Mouse (Mus musculus) liver, embryonic 12.5 days (tissue): ENCODE data around the gene Vmn1r39. TPM values are rescaled to one million over a fixed set of nuclear protein-coding genes. Genes with fewer than 3 reads are reported as not detected.
"Not testable (repeated sequence)": the region's sequence is repeated elsewhere in the genome, so short reads cannot be mapped to it uniquely, and the experiment has no call there.

Experiments
- ATAC-seq: fragments of 200-750 bp; cut with Nextera tagmentation; 2 replicates; pipeline ENCODE4 v1.8.0; 2017; ENCODE audit warnings: moderate number of reproducible peaks, mild to moderate bottlenecking, moderate library complexity
- H3K27ac ChIP-seq: fragments of 300-500 bp; sonication (generic); 2 replicates; pipeline ENCODE4 v1.5.1; 2016; ENCODE audit warnings: mild to moderate bottlenecking
- H3K27me3 ChIP-seq: fragments of 300-500 bp; sonication (generic); replicated peaks from 2 replicates; pipeline ENCODE4 v1.6.1; 2016; ENCODE audit warnings: mild to moderate bottlenecking, moderate library complexity
- H3K36me3 ChIP-seq: fragments of 300-500 bp; sonication (generic); 2 replicates; pipeline ENCODE4 v1.6.1; 2016; ENCODE audit warnings: mild to moderate bottlenecking, moderate library complexity
- H3K4me1 ChIP-seq: fragments of 300-500 bp; sonication (generic); 2 replicates; pipeline ENCODE4 v1.6.1; 2016
- H3K4me2 ChIP-seq: fragments of 300-500 bp; sonication (generic); 2 replicates; pipeline ENCODE4 v1.6.1; 2016; ENCODE audit warnings: mild to moderate bottlenecking, moderate library complexity
- H3K4me3 ChIP-seq: fragments of 300-500 bp; sonication (generic); 2 replicates; pipeline ENCODE4 v1.5.1; 2016; ENCODE audit warnings: mild to moderate bottlenecking, moderate library complexity
- H3K9ac ChIP-seq: fragments of 300-500 bp; sonication (generic); 2 replicates; pipeline ENCODE4 v1.6.1; 2016; ENCODE audit warnings: mild to moderate bottlenecking, moderate library complexity
- H3K9me3 ChIP-seq: fragments of 300-500 bp; sonication (generic); replicated peaks from 2 replicates; pipeline ENCODE4 v1.6.1; 2016; ENCODE audit warnings: mild to moderate bottlenecking, moderate library complexity
- WGBS: fragments of 180-500 bp; shearing (Covaris S2); methylation state at CpG from one replicate; pipeline ENCODE4 v1.1.7; 2016; ENCODE audit not compliant: insufficient replicate concordance; 5-methylcytosine and 5-hydroxymethylcytosine counted together
- polyA plus RNA-seq: library from polyadenylated mRNA; unstranded; fragments of >200 nt; fragmentation: Nextera tagmentation; extraction: Ambion mirVana; gene quantifications from 2 replicates; pipeline ENCODE4 v1.2.1, GENCODE M21; 2016

Gene Vmn1r39
- polyA plus RNA-seq = not detected in 2 replicates

DNA sequence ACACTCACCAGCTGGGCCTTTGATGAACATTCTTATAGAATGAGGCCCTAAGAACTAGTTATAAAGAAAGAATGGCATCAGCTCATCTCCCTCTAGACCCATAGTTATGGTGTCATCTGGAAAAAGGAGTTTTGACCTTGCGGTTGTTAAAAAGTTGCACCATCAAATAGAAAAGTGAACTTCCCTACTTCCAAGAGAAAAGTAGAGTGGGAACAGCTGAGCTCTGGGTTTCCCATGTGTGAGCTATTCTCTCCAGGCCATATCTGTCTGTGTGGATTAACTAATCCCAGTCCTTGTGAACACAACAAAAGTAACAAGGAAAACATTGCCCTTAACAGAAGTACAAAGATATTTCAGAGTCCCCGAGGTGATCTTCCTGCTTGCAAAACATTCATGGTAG, at the start of gene Vmn1r39:
Gene Vmn1r39, minus strand, starts transcription at position 101 of the 400 bp plus-strand sequence.
- Histone ChIP-seq H3K27me3 (no peaks in the 10 kb centered on the region), H3K27ac (no peak within 1 kb of the TSS), H3K9ac (no peak within 1 kb of the TSS), H3K4me2 (no peak within 1 kb of the TSS), H3K4me3 (no peak within 1 kb of the TSS), H3K36me3 (no peaks in the 10 kb centered on the region), H3K4me1 (no peaks in the 10 kb centered on the region), H3K9me3 (no peaks in the 10 kb centered on the region)
- no peak for ATAC-seq
- WGBS = 66% methylated on average over 2 of the region's 2 CpGs

DNA sequence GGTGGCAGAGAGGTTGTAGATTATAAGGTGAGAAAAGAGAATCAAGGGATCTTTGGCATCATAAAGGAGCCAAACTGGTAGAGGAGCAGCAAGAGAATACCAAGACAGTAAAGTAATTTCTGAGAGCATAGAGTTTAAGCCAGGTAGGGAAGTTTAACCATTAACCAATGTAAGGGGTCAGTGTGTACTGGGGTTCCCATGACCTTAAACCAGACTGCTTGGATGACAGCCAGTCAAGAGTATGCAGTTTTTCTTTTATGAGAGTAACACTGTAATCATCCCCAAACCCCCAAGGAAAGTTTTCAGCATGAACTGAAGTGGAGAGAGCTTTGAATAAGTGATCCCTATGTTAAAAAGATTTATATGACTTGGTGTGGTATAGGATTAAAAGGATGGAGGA, 49.0 kb upstream of the Vmn1r39 start:
- H3K27ac ChIP-seq = no peak overlapping the region
- H3K27me3 ChIP-seq = no peaks in the 10 kb centered on the region
- H3K9ac ChIP-seq = no peak overlapping the region
- no peaks in the 10 kb centered on the region for H3K9me3 ChIP-seq
- H3K4me1 ChIP-seq = no peaks in the 10 kb centered on the region
- H3K36me3 ChIP-seq = no peaks in the 10 kb centered on the region
- H3K4me2 ChIP-seq = no peak overlapping the region
- no peak overlapping the region for H3K4me3 ChIP-seq
- no peak for ATAC-seq

DNA sequence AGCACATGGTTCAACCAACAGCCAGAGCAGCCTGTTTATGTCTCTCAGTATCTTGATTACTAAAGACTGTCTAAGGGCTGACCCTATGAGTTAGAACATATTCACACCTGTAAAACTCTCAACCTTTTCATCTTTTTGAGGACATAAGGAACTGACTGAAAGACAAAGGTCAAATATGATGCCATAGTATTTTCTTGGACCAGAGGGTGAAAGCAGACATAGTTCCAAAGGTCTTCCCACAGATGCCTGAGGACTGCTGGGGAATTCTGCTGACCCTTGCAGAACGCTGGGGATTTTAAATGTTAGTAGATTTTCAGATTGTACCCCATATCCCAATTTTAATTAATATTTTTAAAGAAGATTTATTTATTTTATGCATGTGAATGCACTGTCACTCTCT, 47.9 kb upstream of the Vmn1r39 start:
- H3K36me3 ChIP-seq = no peaks in the 10 kb centered on the region
- no peak overlapping the region for H3K4me2 ChIP-seq
- H3K27me3 ChIP-seq = no peaks in the 10 kb centered on the region
- no peak for ATAC-seq
- no peak overlapping the region for H3K4me3 ChIP-seq
- 50% methylated on average over 1 of the region's 1 CpGs for WGBS
- H3K9ac ChIP-seq = no peak overlapping the region
- no peak overlapping the region for H3K27ac ChIP-seq
- no peaks in the 10 kb centered on the region for H3K9me3 ChIP-seq
- no peaks in the 10 kb centered on the region for H3K4me1 ChIP-seq

DNA sequence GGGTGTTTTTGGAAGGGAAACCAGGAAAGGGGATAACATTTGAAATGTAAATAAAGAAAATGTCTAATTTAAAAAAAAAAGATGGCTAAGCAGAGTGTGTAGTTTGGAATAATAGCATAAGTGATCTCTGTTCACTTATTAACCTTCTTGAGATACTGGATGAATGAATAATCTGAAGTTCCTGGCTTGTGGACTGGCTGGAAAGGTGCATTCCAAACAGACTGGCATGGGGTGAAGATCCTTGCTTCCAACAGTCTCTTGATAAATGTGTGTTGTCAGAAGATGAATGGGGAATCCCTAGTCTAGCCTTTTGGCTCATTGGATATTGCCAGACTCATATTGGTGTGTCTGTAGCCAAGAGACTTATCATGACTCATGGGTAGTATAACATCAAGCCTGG, 45.8 kb upstream of the Vmn1r39 start:
- no peaks in the 10 kb centered on the region for H3K36me3 ChIP-seq
- no peak overlapping the region for H3K27ac ChIP-seq
- H3K4me2 ChIP-seq = no peak overlapping the region
- no peak overlapping the region for H3K9ac ChIP-seq
- H3K9me3 ChIP-seq = no peaks in the 10 kb centered on the region
- no peak overlapping the region for H3K4me3 ChIP-seq
- no peaks in the 10 kb centered on the region for H3K27me3 ChIP-seq
- no peaks in the 10 kb centered on the region for H3K4me1 ChIP-seq
- no peak for ATAC-seq

DNA sequence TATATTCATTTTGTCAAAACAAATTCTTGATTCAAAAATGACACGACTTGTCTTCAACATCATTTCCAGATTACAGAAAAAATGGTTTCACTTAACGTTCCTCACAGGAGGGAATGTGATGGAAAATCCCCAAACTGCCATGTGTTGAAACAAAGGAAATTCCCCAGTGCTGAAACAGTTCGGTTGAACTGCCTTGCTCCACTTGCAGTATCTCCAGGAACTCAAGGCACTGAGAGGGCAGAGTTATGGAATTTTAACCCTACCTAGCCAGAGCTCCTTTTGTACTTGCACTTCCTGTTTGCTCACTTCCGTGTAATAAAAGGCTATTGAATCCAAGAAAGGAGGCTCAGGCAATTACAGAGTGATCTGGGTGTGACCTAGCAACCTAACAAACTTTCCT, 38.5 kb upstream of the Vmn1r39 start:
- H3K9ac ChIP-seq = no peak overlapping the region
- H3K27me3 ChIP-seq = no peaks in the 10 kb centered on the region
- H3K27ac ChIP-seq = no peak overlapping the region
- H3K9me3 ChIP-seq = no peaks in the 10 kb centered on the region
- no peaks in the 10 kb centered on the region for H3K4me1 ChIP-seq
- no peak overlapping the region for H3K4me2 ChIP-seq
- no peaks in the 10 kb centered on the region for H3K36me3 ChIP-seq
- H3K4me3 ChIP-seq = no peak overlapping the region
- WGBS = 38% methylated on average over 4 of the region's 4 CpGs
- no peak for ATAC-seq

DNA sequence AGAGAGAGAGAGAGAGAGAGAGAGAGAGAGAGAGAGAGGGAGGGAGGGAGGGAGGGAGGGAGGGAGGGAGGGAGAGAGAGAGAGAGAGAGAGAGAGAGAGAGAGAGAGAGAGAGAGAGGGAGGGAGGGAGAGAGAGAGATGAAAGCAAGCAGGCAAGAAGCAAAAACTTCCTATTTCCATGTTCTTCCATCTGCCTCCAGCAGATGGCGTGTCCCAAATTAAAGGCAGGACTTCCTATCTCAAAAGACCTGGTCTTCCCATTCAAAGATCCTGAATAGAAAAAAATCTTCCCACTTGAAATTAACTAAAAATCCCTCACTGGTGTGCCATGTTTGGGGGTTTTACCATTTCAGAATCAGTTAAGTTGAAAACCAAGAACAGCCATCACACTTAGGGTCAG, 30.2 kb upstream of the Vmn1r39 start:
- H3K4me3 ChIP-seq, H3K27me3 ChIP-seq, H3K9me3 ChIP-seq, H3K9ac ChIP-seq, H3K4me2 ChIP-seq, H3K27ac ChIP-seq, H3K4me1 ChIP-seq, H3K36me3 ChIP-seq, ATAC-seq: not testable (repeated sequence)
- WGBS = 0% methylated on average over 1 of the region's 1 CpGs

DNA sequence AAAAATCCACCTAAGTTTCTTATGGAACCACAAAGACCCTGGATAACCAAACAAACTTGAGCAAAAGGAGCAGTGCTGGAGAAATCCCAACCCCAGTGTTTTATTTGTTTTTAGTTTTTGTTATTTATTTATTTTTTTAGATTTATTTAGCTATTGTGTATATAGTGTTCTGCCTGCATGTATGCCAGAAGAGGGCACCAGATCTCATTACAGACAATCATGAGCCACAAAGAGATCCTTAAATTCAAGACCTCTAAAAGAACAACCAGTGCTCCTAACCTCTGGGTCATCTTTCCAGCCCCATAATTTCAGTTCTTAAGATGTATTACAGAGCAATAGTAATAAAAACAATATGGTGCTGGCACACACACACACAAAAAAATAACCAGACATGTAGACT, 26.5 kb upstream of the Vmn1r39 start:
- Histone ChIP-seq H3K27ac (no peak overlapping the region), H3K4me2 (no peak overlapping the region), H3K4me1 (no peaks in the 10 kb centered on the region), H3K4me3 (no peak overlapping the region), H3K9ac (no peak overlapping the region), H3K27me3 (no peaks in the 10 kb centered on the region), H3K9me3 (no peaks in the 10 kb centered on the region), H3K36me3 (no peaks in the 10 kb centered on the region)
- no peak for ATAC-seq

DNA sequence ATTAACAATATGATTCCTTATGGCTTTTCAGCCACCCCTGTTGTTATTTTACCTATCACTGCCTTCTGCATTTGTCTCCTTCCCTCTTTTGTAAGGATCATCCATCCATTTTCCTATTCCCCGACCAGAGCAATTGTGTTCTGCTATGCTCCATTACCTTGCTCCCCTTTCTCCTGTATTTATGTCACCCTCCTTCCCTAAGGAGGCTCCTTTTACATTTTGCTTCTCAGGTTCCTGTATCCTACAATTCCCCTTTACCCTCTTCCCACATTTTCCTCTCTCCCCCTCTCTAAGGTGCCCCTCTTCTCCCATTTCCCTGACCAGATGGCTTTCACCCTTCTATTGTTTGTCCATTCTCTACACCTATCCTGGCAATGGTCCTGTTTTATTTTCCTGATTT, 4.1 kb downstream of the Vmn1r39 start:
- no peaks in the 10 kb centered on the region for H3K9me3 ChIP-seq
- H3K4me3 ChIP-seq = no peak overlapping the region
- no peaks in the 10 kb centered on the region for H3K36me3 ChIP-seq
- no peaks in the 10 kb centered on the region for H3K27me3 ChIP-seq
- no peak overlapping the region for H3K9ac ChIP-seq
- H3K27ac ChIP-seq = no peak overlapping the region
- no peaks in the 10 kb centered on the region for H3K4me1 ChIP-seq
- no peak for ATAC-seq
- no peak overlapping the region for H3K4me2 ChIP-seq
- WGBS = 48% methylated on average over 1 of the region's 1 CpGs

DNA sequence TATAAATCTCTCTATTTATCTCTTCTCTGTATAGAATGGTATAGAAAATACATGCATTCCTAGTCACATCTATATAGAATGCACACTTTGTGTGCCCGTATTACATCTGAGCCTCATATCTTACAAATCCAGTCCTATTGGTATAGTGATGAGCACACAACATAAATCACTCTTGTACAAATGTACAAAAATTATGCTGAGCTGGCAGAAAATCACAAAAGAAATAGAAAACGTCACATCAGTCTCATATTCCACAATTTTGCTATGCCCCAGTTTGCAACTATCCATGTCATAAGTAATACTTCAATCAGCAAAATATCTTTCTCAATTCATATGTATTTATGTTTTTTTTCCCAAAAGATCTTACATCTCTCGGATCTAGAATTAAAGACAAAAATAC, 4.7 kb downstream of the Vmn1r39 start:
- Histone ChIP-seq H3K9me3 (no peaks in the 10 kb centered on the region), H3K4me2 (no peak overlapping the region), H3K4me3 (no peak overlapping the region), H3K9ac (no peak overlapping the region), H3K27ac (no peak overlapping the region), H3K4me1 (no peaks in the 10 kb centered on the region), H3K27me3 (no peaks in the 10 kb centered on the region), H3K36me3 (no peaks in the 10 kb centered on the region)
- no peak for ATAC-seq
- 61% methylated on average over 3 of the region's 3 CpGs for WGBS

DNA sequence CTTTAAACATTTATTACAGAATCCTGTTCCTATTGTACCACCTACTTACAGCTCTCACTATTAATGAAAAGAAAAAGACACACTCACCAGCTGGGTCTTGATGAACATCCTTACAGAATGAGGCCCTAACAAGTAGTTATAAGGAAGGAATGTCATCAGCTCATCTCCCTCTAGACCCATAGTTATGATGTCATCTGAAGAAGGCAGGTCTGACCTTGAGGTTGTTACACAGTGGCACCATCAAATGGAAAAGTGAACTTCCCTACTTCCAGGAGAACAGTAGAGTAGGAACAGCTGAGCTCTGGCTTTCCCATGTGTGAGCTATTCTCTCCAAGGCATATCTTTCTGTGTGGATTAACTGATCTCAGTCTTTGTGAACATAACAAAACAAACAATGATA, 27.9 kb downstream of the Vmn1r39 start, which contains the start of gene Vmn1r38:
Gene Vmn1r38, minus strand, starts transcription at position 101 of the 400 bp plus-strand sequence.
- not testable (repeated sequence) for ATAC-seq, H3K4me2 ChIP-seq, H3K4me1 ChIP-seq, H3K27me3 ChIP-seq, H3K9ac ChIP-seq, H3K36me3 ChIP-seq, H3K4me3 ChIP-seq, H3K9me3 ChIP-seq, H3K27ac ChIP-seq

Other genes with a start within 250 kb of the Vmn1r39 start
- gene Vmn1r33, start 192.3 kb downstream of the Vmn1r39 start, polyA plus RNA-seq = not detected in 2 replicates
- gene Vmn1r34, start 166.7 kb downstream of the Vmn1r39 start, polyA plus RNA-seq = not detected in 2 replicates
- gene Vmn1r35, start 124.7 kb downstream of the Vmn1r39 start, polyA plus RNA-seq = not detected in 2 replicates
- not detected in 2 replicates for gene Vmn1r36, start 91.4 kb downstream of the Vmn1r39 start, polyA plus RNA-seq
- not detected in 2 replicates for gene Vmn1r37, start 81.2 kb downstream of the Vmn1r39 start, polyA plus RNA-seq
- gene Vmn1r38, start 28.0 kb downstream of the Vmn1r39 start, polyA plus RNA-seq = not detected in 2 replicates
- 30.9 and 35.0 TPM in 2 replicates for gene Gng12, start 85.8 kb upstream of the Vmn1r39 start, polyA plus RNA-seq
- 88.3 and 96.9 TPM in 2 replicates for gene Gadd45a, start 226.8 kb upstream of the Vmn1r39 start, polyA plus RNA-seq